Mouse (Mus musculus) mature B cell (primary cell): ENCODE results near the gene Ppcdc.

Experiments used
- in situ Hi-C: fragments of 300-500 bp; cut with MboI; formaldehyde crosslinking; loops from 2 replicates; pipeline ENCODE4 v1.14.3; 2019

The Ppcdc gene

DNA sequence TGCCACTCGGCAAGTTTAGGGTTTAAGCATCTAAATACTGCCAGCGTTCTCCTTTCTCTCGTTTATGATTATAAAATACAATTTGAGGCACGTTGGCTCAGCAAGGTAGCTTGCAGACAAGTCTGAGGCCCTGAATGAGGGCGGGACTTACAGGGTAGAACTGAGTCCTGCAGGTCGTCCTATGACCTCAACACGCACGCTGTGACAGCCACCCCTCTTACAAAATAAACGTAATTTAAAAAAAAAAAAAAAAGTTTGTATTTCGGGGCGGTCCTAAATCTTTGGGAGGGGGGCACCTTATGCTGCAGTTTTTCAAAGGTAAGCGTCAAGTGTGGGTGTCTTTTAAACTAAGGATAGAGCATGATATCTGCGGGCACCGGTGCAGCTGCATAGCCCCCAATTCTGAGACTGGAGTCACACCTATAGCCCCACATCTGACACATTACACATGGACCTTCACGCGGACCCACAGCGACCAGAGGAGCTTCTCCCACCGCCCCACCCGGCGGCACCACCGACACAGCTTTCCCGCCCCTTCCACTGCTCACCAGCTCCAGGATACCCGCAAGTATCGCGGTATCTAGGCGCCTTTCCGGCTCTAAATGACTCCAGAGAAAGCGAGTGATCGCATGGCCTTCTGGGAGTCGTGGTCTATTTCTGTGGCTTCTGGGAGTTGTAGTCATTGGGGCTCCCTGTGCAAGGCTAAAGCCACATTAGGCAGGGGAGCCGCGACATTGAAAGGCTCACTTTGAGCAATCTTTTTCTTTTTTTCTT is at the start of gene Ppcdc:
TSS of gene Ppcdc (minus strand) at position 603 of the 774 bp plus-strand sequence.
- in situ Hi-C loops: loop anchor here (5.0 to 25.0 kb wide), 2 partner anchors 182 to 502 kb away; partner anchors contain the start of genes Imp3 and Snx33

DNA sequence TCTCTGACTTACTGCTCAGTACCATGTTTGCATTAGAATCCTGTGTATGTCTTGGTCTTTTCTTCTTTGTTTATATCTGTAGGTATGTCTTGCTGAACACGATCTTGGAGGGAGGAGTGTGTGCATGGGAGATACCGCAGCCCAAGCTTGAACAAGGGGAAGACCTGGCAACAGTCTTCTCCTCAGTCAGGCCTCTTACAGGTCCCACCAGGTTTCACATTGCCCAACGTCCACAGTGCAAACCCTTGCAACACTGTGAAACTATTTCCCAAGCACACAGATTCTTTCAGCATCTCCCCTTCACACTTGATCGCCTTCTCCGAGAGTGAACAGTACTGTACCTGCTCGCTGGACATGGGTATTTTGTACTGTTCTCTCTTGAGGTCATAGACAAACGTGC is 47.9 kb upstream of the Ppcdc start:
- in situ Hi-C loops: no loop called here

DNA sequence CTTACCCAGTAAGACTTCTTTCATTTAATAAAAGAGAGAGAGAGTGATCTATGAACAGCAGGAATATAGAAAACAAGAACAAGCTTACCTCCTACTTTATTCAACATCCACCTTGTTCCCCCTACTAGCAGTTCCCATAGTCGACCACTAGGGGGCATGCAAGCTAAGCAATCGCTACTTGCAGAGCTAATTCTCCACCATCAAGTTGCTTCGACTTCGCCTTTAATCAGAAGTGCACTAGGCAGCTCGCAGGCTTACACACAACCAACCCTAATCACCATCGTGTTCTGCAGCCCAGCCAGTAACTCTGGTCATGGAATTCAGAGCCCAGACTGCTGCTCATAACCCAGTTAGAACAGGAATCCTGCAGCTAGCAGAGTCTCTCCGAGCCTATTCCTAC is 45.9 kb upstream of the Ppcdc start:
- in situ Hi-C loops: no loop called here

DNA sequence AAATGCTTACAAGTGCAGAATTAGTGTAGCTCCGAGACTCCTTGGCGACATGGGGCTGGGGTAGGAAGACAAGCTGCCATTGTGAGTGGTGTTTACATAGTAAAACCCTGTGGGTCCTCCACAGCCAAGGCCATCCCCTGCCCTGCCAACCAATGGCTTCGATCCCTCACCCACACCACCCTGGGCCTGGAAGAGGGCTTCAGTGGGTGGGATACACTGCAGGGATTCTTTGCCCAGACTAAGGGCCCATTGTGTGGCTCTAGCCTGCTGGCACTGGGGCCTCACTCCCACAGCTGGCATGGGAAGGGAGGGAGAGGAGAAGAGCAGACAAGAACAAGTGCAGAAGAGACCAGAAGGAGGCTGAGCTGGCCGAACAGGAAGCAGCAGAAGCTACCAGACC is 29.0 kb upstream of the Ppcdc start:
- in situ Hi-C loops: no loop called here

DNA sequence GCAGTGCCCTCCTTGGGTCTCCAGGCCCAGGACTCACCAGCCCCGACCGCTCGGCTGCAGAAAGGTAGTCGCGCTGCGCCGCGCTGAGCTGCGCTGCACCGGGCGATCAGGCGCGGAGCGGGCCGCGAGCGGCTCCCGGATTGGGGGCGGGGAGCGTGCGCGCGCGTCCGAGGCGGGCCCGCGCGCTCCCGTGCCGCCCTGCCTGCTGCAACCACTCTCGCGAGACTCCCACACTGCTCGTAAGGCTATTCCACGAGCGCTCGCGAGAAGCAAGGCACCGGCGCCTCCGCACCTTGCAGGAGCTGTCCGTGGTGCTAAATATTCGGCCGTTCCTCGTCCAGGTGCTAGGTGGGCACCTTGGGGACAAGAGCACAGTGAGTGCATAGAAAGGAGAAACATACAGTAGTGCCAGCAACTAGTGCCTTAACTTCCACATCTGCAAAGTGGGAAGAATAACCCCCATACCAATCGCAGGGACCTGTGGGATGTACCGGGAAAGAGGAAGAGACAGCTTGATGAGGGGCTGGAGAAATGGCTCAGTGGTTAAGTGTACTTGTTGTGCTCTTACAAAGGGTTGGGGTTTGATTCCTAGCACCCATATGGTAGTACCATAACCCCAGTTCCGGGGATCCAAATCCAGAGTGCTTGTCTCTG is 28.1 kb upstream of the Ppcdc start, which contains the start of gene Scamp5:
TSS of gene Scamp5 (minus strand) at position 165 of the 654 bp plus-strand sequence.
- in situ Hi-C loops: no loop called here

DNA sequence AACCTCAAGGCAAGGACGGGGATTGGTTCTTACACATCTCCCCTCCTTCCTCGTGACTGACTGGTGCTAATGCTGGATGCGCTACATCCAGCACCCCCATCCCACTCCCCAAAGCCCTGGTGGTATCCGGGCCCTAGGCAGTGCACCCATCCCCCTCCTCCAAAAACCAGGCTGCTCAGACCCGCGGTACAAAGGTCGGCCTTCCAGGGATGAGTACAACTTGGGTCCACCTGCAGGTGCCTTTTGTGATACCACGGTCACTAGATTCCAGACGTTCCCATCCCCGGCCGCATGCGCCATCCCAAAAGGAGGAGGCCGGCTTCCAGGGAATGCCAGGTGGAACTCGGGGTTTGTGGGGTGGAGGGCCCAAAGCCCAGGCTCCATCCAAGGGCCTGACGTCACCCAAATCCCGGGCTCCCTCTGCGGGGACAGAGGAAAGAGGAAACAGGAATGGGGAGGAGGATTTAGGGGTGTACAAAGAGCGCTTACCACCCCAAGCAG is 27.4 kb upstream of the Ppcdc start:
- in situ Hi-C loops: no loop called here

DNA sequence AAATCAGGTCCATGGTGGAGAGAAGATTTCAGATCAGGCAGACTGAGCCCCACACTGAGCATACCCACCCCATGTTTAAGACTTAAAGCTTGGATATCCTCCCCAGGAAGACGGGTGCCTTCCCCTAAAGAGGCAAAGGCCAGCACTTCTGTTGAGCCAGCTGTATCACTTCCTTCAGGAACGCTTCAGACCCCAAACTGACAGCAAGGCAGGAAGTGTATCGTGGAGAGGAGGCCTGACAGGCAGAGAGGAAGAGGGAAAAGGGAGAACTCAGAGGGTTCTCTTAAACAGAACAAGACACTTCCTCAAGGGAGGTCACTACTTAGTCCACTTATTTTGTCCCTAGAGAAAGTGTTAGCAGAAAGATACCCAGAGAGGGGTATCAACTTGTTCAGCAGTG is 26.2 kb upstream of the Ppcdc start:
- in situ Hi-C loops: no loop called here

DNA sequence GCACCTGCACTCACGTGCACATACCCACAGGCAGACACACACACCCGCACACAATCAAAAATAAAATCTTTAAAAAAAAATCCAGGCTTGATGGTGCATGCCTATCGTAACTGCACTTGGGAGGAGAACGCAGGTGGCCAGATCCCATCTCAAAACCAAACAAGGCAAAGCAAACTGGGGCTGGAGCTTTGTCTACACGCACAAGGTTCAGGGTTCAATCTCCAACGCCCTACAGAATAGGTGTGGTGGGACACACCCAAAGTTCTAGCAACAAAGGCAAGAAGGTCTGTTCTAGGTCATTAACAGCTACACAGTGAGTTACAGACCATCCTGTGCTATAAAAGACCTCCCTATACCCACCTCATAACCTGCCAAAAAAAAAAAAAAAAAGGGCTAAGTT is 22.9 kb upstream of the Ppcdc start:
- in situ Hi-C loops: no loop called here

DNA sequence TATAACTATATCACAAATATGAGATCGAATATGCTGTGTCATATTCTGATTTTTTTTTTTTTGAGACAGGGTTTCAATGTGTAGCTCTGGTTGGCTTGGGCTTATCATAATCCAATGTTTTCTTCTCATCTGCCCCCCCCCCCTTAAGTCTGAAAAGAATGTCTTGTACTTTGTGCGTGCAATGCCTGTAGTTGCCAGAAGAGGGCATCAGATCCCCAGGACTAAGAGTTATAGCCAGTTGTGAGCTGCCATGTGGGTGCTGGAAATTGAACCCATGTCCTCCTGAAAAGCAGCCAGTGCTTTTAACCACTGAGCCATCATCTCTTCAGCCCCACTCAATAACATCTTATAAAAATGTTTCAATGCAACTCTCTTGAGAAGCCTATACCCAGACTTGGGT is 19.8 kb upstream of the Ppcdc start:
- in situ Hi-C loops: no loop called here

DNA sequence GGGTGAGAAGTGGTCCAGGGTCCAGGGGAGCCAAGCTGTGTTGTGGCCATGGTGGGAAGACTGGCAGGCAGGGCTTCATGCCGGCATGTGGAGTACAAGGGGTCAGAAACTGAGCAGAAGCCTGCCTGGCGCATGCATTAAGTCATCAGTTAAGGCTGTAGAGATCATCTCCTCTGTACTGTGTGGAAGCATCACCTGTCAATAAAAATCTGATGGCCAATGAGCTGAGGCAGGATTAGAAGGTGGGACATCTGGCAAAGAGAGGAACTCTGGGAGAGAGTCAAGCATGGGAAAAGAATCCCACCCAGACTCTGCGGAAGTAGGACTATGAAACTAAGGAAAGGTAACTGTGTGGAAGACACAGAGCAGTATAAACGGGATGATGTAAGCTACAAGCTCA is 13.6 kb upstream of the Ppcdc start:
- in situ Hi-C loops: no loop called here

DNA sequence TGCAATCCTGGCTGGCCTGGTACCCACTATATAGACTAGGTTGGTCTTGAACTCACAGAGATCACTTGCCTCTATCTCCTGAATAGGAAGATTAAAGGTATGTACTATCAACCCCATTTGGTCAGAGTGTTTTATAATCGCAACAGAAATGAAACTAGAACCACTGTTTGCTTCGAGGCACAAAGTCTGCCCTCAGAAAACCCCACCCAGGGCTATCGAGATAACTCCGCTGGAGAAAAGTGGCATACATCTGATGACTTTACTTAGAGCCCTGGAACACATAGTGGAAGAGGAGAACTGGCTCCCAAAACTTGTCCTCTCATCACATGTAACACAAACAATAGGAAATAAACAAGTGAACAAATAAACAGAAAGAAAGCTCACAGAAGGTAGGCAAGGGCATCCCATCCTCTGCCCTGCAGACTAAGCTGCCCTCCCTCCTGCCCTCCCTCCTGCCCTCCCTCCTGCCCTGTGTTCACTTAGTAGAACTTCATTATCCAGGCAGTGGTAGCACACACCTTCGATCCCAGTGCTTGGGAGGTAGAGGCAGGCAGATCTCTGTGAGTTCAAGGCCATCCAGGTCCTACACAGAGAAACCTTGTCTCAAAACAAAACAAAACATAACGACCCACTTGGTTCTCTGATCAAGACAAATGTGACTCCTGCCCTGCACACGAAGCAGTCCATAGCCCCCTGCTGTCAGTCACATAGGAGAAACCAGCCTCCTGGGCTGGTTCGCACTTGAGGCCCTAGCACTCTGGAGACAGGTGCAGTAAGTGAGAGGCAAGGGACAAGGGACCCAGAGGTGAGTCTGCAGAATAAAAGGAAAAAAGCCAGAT is 12.9 kb upstream of the Ppcdc start:
- in situ Hi-C loops: no loop called here

DNA sequence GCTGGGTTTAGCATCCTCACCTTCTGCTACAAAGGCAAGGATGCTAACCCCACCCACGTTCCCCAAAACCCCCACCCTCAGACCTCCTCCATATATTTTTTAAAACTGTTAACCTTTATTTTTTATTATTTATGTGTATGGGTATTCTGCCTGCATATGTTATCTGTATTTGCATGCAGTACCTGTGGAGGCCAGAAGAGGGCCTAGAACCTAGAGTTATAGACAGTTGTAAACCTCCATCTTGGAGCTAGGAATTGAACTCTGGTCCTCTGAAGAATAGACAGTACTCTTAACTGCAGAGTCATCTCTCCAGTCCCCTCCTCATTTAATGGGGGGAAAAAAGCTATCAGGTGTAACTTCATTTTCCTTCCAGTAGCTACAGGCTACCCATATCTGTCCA is 9.8 kb upstream of the Ppcdc start:
- in situ Hi-C loops: loop anchor here (25.0 kb wide), 1 partner anchor 512 kb away; the partner anchor contains the start of genes Imp3 and Snx33

DNA sequence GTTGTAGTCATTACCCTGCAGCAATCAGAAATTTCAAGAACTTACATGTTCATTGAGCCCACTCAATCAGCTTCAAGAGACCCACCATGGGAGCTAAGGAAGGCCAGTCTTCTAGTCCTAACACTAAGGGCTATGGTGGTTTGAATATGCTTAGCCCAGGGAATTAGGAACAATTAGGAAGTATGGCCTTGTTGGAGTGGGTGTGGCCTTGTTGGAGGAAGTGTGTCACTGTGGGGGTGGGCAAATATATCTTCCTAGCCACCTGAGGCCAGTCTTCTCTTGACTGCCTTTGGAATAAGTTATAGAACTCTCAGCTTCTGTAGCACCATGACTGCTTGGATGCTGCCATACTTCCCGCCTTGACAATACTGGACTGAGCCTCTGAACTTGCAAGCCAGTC is 696 bp upstream of the Ppcdc start:
- in situ Hi-C loops: loop anchor here (5.0 to 25.0 kb wide), 2 partner anchors 183 to 503 kb away; partner anchors contain the start of genes Imp3 and Snx33

DNA sequence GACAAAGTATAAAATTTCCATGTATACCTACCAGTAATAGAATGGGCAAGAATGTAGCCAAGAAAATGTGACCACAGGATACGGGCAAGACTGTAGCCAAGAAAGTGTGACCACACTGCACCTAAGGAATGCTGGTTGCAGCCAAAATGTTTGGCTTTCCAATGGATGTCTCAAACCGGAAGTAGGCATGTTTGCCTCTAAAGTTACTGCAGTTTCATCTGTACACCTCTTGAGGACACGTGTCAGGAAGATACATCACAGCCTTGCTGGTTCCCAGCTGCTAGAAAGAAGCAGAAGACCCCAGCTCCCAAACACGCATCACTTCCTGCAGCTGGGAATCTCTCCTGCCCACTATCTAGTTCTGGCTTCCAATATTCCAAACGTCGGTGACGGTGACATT is 841 bp downstream of the Ppcdc start:
- in situ Hi-C loops: loop anchor here (25.0 kb wide), 1 partner anchor 502 kb away; the partner anchor contains the start of genes Imp3 and Snx33

DNA sequence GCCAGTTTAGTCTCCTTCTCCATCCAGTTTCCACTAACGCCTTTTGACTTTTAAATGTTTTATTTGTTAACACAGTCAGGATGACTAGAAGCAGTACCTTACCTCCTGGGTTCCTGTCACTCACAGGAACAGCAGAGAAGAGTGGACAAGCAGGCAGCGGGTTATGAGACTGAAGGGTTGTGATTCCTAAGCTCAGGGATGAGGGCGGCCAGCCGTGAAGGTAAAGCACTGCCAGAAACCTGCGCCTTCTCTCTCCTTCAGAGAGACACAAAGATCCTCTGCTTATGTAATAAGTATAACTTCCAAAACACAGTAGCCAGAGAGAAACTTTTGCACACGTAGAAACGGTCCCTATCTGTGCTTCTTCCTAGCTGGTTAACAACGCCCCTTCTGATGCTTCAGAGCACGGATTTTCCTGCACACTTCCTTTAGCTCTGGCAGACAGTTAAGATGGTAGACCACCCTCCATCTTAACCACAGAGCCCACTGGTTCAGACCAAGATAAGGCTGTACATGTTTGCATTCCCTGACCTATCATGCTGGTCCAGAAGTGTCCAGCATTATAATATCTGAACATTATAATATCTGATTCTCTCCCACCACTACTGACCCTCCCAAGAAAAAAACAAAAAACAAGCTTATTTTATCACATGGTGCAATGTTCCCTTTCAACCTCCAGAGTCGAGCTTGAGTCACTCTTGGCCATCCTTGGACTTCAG is 1.9 kb downstream of the Ppcdc start:
- in situ Hi-C loops: loop anchor here (25.0 kb wide), 1 partner anchor 501 kb away; the partner anchor contains the start of genes Imp3 and Snx33

DNA sequence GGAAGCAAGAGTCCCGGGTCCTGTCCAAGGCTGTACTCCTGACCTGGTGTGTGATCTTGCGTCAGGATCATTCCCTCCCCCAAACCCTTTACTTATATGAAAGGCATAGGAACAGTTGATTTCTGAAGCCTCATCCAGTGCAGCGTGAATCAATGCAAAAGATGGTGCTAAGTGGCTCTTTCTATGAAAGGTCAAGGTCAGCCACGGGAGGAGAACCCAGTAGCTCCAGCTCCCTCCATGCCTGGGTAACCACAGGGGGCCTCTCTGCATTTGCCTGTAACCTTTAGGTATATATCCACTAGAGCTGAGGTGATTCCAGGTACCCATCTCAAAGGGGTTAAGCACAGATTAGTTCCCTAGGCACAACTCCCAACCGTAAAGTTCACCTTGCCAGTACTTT is 3.8 kb downstream of the Ppcdc start:
- in situ Hi-C loops: loop anchor here (25.0 kb wide), 1 partner anchor 499 kb away; the partner anchor contains the start of genes Imp3 and Snx33

DNA sequence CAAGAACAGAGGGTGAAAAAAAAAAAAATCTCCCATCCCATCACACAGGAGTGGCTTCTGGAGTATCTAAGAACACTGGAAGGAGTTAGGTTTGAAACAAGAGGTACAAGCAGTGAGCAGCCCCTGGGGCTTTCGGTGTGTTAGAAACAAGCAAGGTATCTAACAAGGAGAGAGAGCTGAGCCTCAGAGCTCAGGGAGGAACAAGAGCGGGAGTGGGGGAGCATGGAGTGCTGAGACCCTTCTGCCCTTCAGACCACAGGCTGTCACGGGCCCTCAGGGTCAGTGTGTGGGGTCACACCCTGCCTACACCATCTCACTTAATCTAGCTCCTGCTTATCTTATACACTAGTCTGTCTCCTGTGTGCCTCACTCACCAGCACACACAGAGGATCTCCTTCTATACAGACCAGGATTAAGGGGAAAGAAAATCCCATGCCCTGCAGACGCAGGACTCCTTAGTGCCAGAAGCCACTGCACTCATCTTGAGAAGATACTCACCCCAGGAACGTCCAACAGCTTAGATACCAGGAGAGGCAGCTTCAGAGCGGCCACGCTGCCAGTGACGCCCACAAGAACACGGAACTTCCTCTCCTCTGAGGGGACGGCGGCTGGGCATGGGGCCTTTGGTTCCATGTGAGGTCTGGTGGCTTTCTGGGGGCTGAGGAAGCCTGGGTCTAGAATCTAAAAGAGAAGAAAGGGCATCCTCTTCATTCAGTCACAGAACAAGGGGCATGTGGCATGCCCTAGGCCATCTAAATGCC is 5.3 kb downstream of the Ppcdc start:
- in situ Hi-C loops: loop anchor here (25.0 kb wide), 1 partner anchor 497 kb away; the partner anchor contains the start of genes Imp3 and Snx33

DNA sequence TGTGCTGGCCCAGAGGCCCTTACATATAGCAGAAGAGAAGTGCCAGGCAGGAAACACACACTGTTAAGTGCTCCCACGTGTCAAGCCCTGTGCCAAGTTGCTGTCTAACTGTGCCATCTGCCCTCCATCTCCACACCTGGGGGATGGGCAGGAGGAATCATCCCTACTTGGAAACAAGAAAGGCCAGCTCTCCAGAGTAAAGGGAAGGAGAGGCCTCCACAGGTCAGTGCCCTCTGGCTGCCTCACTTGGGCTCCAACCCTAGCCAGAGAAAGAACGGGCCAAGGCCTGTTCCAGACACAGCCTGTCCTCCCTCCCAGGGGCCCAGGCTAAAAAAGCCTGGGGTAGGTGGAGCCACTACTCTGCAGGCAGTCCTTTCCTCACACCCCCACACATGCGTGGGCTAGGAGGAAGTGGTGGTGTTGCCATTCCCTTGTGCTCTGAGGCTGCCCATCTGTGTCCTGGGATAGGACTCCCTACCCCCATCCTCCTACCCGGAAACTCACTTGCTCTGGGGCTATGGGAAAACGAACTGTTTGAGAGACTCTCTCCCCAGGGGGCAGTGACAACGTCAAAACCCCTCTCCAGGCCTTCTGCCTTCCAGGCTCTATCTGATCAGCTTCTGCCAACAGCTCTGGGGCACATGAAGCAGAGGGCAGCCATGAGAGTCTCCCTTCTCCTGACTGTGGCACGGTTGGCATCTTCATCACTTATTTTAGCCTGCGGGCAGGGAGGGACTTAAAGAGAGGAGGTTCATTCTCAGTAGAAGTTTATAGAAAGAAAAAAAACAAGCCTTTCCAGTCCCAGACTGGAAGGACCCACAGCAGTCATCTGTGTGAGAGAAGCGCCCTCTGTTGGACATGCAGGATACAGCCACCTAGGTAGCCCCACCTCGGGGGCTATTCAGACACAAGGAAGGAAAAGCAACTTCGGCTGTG is 6.6 kb downstream of the Ppcdc start:
- in situ Hi-C loops: loop anchor here (25.0 kb wide), 1 partner anchor 496 kb away; the partner anchor contains the start of genes Imp3 and Snx33

DNA sequence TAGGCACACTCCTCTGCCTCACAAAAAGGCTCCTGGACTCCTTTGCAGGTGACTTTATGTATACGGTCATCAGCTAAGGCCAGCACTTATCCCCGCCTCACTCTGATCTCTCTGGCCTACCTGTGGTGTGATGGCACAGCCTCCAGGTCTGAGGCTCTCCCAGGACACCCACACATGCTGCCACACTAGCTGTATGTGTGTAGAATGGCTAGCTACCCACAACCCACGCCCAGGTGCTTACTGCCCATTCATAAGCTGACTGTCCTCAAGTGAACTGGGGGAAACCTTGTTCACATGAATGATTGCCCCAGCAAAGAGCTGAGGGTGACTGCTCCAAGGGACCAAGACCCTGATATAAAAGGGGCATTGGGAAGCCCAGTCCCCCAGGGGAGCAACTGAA is 7.4 kb downstream of the Ppcdc start:
- in situ Hi-C loops: loop anchor here (25.0 kb wide), 1 partner anchor 495 kb away; the partner anchor contains the start of genes Imp3 and Snx33
